Mouse (Mus musculus): ENCODE results near the gene Olfr223.
"Not testable (repeated sequence)": the region's sequence is repeated elsewhere in the genome, so short reads cannot be mapped to it uniquely, and the experiment has no call there.

Olfr223 gene

DNA sequence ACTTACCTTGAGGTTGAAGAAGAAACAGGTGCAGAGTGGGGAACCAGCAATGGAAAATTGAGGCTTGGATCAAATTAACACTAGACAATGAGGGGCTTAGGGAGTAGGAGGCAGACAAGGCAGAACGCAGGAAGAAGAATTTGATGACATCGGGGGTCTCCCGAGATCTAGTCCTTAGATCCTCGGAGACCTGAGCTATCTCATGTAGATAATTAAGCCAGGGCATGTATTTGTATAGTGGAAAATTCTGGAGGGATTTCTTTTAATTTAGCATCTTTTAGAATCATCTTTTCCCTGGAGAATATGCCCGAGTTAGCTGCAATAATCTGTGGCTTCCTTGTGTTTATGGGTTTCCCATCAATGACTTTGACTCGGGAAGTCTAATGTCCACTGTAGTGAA, at the start of gene Olfr223:
Gene Olfr223 (minus strand): TSS at position 101 of the 400 bp plus-strand sequence.
- DNase-seq, result no peak

- DNase-seq, result no peak
These were observed 49.3 kb upstream of the Olfr223 start for GRCm38 (mm10) chr11:59642420-59642819.

DNA sequence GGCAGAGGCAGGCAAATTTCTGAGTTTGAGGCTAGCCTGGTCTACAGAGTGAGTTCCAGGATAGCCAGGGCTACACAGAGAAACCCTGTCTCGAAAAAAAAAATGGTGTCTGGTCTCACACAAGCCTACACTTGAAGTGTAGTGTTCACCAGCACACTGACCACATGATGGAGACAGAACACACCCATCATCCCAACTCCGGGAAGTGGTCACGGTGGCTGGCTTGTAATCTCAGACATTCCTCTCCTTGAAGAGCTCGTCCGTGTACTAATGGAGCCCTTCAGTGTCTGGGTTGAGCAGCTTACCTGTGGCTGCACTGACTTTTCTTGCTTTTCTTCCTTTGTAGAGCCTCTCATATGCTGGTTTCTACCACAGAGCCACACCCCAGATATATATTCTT, 48.1 kb upstream of the Olfr223 start:
- DNase-seq, result no peak

GRCm38 (mm10) chr11:59639957-59640643, 47.0 kb upstream of the Olfr223 start:
- no peak for DNase-seq

DNA sequence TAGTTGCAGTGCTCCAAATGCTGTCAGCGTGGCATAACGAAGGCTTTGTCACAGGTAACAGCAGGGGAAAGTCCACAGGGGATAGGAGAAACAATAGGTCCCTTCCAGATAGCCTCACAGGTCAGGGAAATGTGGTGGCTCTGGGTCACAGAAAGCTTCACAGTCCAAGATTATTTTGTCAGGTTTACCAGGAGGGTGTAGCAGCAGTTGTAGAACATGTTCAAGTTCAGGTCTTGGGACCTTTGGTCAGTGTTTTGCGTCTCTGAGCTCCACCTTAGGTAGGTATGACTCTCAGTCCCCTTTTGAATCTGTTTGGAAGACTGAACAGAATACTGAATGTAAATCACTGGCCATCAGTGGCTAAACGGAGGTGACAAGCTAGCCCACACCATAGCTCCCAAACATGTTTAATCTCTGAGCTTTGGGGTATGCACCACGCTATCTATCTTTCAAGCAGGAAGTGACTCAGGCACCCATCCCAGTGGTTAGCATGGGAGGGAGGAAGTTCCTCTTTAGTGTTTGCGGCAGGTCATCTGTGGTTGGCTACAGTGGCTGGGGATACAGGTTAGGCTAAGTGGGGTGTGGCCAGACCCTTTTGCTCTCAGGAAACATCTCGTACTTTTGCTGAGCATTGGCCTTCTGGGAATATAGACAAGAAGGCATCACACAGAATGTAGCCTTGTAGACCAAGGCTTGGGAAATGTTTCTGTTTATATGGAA, 43.8 kb upstream of the Olfr223 start:
- no peak for DNase-seq

GRCm38 (mm10) chr11:59635821-59636694, 43.0 kb upstream of the Olfr223 start:
- DNase-seq, result peak; percentile 42 to 58

DNA sequence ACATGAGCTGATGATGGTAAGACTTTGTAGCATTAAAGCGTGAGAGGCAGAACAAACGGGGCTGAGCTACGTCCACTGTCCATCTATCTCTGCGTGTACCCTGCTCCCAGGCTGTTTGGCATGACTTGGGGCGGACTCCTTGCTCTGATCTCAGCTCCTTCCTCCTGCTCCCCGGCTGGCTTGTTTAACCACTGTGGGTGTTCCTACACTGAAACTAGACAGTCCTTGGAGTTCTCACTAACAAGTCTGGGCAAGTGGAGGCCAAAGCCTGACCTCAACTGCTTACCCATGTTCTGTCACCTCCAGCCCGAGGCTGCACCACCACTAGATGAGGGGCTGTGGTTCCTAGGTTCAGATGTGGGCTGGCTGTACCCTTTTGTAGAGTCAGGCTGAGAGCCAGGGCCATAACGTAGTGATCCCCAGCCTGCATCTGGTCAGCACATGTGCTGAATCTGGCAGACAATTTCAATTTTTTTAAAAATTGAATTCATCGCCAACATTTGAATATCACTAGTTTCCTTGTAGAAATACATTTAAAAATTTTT, 42.2 kb upstream of the Olfr223 start:
- DNase-seq, result no peak

DNA sequence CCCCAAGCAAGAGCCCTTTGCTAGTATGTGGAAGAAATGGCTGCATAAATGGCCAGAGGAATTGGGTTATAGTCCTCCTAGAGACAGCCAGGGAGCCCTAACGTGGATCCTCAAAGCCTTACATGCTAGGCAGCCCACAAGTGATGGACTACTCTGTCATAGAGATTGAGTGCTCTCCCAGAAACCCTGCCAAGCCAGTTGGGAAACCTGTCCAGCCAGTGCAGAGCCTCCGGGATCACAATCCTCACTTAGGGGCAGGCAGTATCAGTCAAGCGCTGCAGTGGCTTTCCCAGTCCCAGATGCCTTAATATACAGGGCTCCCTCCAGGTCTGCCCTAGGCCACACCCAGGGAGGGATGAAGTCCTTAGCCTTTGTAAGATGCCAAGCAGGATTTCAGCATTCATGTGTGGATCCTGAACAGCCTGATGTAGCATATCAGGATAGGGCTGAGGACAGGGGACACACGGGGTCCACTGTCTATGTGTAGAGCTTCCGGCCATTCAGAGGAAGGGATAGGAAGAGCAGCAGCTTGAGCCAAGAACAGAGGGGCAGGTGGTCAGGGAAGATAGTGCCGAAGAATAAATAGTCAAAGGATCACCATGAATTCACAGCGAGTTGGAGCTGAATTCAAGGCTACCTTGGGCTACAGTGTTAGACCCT, 41.0 kb upstream of the Olfr223 start:
- no peak for DNase-seq

- DNase-seq, result peak; percentile 46 to 81
These were observed 39.9 kb upstream of the Olfr223 start for GRCm38 (mm10) chr11:59633037-59633436.

- no peak for DNase-seq
These were observed 38.9 kb upstream of the Olfr223 start for GRCm38 (mm10) chr11:59631980-59632379.

DNA sequence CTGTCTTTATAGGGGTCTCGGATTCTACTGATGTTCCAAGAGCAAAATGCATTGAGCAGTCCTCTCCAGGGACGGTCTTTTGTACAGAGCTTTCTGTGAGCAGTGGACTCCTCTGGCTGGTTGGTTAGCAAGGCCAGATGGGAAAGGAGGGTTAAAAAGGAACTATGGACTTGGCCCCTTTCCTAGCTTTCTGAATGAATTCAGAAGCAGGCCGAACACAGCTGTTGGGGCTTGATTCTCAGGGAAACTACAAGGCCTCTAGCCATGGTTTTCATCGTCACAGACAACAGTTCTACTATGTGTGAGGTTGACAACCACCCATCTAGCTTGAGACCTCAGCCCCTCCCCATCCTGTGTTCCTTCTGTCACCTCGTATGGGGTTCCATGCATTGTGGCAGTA, 36.8 kb upstream of the Olfr223 start:
- no peak for DNase-seq

- DNase-seq, result no peak
These were observed 35.1 kb upstream of the Olfr223 start for GRCm38 (mm10) chr11:59628177-59628576.

DNA sequence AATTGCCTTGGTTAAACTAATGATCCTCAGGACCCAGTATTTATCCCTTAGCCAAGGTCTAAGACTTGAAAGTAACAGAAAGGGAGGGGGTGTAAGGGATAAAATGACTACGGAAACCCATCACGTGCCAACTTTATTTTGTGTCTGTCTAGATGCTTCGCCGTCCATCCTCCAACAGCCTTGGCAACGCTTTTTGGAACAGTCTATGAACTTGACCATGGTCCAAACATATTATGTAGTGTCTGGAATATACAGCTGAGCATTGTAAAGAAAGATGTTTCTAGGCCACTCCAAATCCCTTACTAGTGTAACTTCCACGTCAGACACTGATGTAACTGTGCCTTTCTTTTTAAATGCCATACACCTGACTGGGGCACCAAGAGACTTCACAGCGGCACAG, 33.1 kb upstream of the Olfr223 start:
- DNase-seq, result no peak

DNA sequence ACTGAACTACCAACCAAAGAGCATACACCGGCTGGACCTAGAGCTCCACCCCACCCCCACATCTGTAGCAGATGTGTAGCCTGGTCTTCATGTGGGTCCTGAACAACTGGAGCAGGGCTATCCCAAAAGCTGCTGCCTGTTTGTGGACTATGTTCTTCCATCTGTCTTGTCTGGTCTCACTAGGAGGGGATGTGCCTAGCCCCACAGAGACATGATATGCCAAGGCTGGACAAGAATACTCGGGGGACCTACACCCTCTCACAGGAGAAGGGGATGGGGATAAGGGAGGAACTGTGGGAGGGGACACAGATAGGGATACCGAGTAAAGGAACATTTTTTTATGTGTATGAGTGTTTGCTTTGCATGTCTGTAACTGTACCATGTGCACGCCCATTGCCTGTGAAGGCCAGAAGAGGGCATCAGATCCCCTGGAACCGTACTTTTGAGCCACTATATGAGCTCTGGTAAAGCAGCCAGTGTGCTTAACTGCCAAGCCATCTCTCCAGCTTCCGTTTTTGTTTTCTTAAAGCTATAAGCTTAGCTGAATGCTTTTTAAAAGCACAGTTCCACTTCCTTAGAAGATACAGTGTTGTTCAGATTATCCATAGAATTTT, 31.0 kb upstream of the Olfr223 start:
- DNase-seq, result peak; percentile 81 to 82

GRCm38 (mm10) chr11:59622214-59622613, 29.1 kb upstream of the Olfr223 start:
- no peak for DNase-seq

GRCm38 (mm10) chr11:59616986-59617385, 23.9 kb upstream of the Olfr223 start:
- DNase-seq, result not testable (repeated sequence)

GRCm38 (mm10) chr11:59614120-59614519, 21.0 kb upstream of the Olfr223 start:
- DNase-seq, result peak; percentile 60 to 66

DNA sequence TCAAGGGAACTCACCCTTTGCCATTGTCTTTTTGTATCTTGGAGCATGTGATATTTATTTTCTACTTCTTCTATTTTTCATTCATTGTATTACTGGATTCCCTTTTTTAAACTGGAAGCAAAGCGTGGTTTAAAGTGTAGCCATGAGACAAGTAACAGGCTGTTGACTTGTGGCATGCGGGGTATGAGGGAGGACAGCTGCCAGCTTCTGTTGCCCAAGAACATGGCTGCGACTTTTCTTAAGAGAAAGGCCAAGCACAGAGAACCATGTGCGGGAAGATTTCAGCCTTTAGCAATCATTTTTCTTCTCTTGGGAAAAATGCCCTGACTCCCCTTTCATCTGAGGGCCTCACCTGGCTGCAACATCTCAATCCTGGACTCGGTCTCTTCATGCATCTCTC, 18.6 kb upstream of the Olfr223 start:
- DNase-seq, result no peak

GRCm38 (mm10) chr11:59602287-59602686, 9.2 kb upstream of the Olfr223 start:
- DNase-seq, result no peak

- DNase-seq, result no peak
These were observed 7.8 kb upstream of the Olfr223 start for GRCm38 (mm10) chr11:59600872-59601271.

DNA sequence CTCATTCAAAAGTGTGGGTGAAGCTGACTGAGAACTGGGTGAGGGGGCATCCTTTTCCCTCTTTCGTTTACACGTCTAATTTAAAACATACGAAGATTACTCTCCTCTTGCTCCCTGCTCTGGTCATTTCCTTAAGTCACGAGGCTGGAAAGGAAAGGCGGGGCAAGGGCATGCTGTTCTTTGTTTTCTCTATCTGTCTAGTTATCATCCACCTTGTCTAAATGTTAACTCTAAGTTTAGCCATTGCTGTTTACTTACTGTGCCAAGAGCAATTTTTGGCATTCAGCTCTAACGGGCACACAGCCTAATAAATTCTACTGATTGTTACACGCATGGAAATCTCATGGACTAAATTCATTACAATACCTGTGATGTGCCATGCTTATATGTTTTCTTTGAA, 6.1 kb upstream of the Olfr223 start:
- no peak for DNase-seq

DNA sequence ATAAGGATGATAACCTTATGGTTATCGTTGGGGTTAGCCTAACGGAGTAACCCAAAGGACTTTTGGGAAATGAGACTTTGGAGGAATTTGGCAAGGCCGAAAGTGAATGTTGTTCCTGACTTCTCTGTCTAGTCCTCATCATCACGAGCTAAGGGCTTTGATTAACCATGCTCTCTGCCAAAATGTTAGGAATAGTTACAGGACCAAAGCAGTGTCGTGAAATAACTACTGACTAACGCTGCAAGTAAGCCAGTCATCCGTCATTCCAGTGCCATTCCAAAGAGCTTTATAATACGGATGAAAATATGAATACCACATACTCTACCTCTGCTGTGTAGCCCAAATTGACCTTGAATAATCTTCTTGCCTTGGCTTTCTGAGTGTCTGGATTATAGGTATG, 3.9 kb upstream of the Olfr223 start:
- DNase-seq, result no peak

Data from cerebellum, postnatal 14 days (tissue).